Mouse (Mus musculus) lung, postnatal 0 days (tissue): ENCODE results near the gene Sntg2.
A peak's percentile ranks its signal among the peaks of the same experiment; 100 is the strongest.

ENCODE experiments used
- CTCF ChIP-seq: IDR thresholded peaks from 2 replicates; pipeline ENCODE4 v1.5.1; 2016; ENCODE audit warnings: antibody characterized with exemption, mild to moderate bottlenecking
- EP300 ChIP-seq: IDR thresholded peaks from 2 replicates; pipeline ENCODE4 v1.6.1; 2016; ENCODE audit warnings: antibody characterized with exemption, mild to moderate bottlenecking, control low read depth

DNA sequence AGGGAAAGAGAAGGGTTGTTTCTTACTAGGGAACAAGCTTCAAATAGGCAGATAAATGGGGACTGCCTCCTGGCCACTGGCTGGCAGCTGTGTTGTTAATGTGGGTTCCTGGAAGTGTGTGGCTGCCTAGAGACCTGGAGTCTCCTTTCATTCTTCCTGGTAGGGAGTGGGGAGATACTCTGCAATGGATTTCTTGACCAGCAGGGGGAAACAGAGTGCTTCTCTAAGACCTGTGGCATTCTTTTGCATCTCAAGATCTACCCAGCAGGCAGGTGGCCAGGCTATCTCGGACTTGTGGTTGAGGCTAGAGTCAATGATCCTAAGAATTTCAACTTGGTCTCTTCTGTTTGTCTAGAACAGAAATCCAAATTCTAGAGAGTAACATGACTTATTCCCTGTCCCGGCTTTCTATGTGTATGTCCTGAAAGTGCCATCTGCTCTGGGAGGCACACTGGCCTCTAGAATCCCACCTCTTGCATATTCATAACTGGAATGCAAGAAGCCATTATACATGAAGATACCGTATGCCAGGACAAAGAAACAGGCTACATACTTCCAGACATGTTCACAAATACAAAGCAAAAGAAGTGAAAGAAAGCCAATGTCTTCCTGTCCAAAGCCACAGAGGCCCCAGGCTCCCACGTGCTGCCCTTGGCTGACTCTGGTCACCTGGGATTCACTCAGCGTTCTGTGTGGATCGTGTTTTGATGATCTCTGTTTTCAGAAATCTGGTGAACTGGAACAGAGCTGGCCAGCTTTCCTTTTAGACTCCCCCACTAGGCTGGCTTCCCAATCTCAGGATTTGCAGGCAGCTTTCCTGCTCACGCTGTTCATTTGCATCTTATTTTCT, 244.4 kb downstream of the Sntg2 start:
- peak; percentile 88 for TF ChIP-seq CTCF
- no peak for TF ChIP-seq EP300
